Mouse (Mus musculus) MEL (cell line): ENCODE measurements around the gene Tpm1.

Experiments used
- CHD2 ChIP-seq: IDR thresholded peaks from 2 replicates; pipeline ENCODE4 v1.6.1; 2011; ENCODE audit warnings: low read length, improper control_type of control experiment
- CTCF ChIP-seq, 3 experiments: IDR thresholded peaks in 2 of 3; conservative IDR thresholded peaks in 1 of 3; 2 replicates each; pipeline ENCODE4 v1.5.1; 2011 to 2012; ENCODE audit warnings: low read length in 3 of 3, low read depth in 2 of 3, mild to moderate bottlenecking in 2 of 3, improper control_type of control experiment in 1 of 3, inconsistent platforms in 1 of 3, mixed read lengths in 1 of 3, moderate library complexity in 1 of 3; ENCODE audit not compliant: control insufficient read depth in 1 of 3, insufficient read depth in 1 of 3, poor library complexity in 1 of 3, severe bottlenecking in 1 of 3
- E2F4 ChIP-seq: IDR thresholded peaks from 2 replicates; pipeline ENCODE4 v1.6.1; 2011; ENCODE audit warnings: low read depth, low read length, improper control_type of control experiment, borderline replicate concordance
- EP300 ChIP-seq, 2 experiments: IDR thresholded peaks; 2 replicates each; pipeline ENCODE4 v1.6.1; 2011; ENCODE audit warnings: improper control_type of control experiment in 2 of 2, low read length in 2 of 2, low read depth in 1 of 2, mild to moderate bottlenecking in 1 of 2
- HCFC1 ChIP-seq: IDR thresholded peaks from 2 replicates; pipeline ENCODE4 v1.6.1; 2012; ENCODE audit warnings: low read depth, mild to moderate bottlenecking, inconsistent platforms, low read length, improper control_type of control experiment, moderate library complexity
- MAFK ChIP-seq: IDR thresholded peaks from 2 replicates; pipeline ENCODE4 v1.6.1; 2011; ENCODE audit warnings: low read depth, mild to moderate bottlenecking, low read length, improper control_type of control experiment, borderline replicate concordance
- POLR2AphosphoS2 ChIP-seq: IDR thresholded peaks from 2 replicates; pipeline ENCODE4 v1.6.1; 2011; ENCODE audit warnings: low read length, improper control_type of control experiment

GRCm38 (mm10) chr9:66977121-66977520 lies 72.1 kb downstream of the Tpm1 start:
- TF ChIP-seq E2F4 (no peak), MAFK (no peak), HCFC1 (no peak), CHD2 (no peak), CTCF (IDR thresholded peaks at IDR 0.05 in 2 of 3, conservative IDR thresholded peaks at IDR 0.05 in 1 of 3; ENCODE audit: control insufficient read depth in 1 of 3, insufficient read depth in 1 of 3, low read depth in 2 of 3, low read length in 3 of 3, poor library complexity in 1 of 3, severe bottlenecking in 1 of 3) (no peak), POLR2AphosphoS2 (no peak), EP300 (IDR thresholded peaks at IDR 0.05; ENCODE audit: low read depth in 1 of 2, low read length in 2 of 2) (no peak)
